Mouse (Mus musculus) megakaryocyte progenitor cell, adult 5-6 weeks (primary cell): Measurements from ENCODE around the gene Sebox. TPM values are rescaled to one million over a fixed set of nuclear protein-coding genes. Genes with fewer than 3 reads are reported as not detected.

Experiments used
- ATAC-seq: replicated peaks from 2 replicates; pipeline ENCODE4 v1.8.0; 2016; ENCODE audit warnings: mild to moderate bottlenecking, moderate TSS enrichment, inconsistent platforms; ENCODE audit not compliant: poor library complexity
- total RNA-seq, 2 experiments: library from RNA; stranded (forward) in 1 of 2; stranded (reverse) in 1 of 2; fragments of 157-497, 149-512 nt in 1 of 2; fragments of 200-1000 nt in 1 of 2; gene quantifications; 2 replicates each; pipeline versions ENCODE4 v1.2.3 to v1.2.4; 2015 to 2017

Sebox gene
- total RNA-seq, 2 experiments from 2014 or later: not detected

DNA sequence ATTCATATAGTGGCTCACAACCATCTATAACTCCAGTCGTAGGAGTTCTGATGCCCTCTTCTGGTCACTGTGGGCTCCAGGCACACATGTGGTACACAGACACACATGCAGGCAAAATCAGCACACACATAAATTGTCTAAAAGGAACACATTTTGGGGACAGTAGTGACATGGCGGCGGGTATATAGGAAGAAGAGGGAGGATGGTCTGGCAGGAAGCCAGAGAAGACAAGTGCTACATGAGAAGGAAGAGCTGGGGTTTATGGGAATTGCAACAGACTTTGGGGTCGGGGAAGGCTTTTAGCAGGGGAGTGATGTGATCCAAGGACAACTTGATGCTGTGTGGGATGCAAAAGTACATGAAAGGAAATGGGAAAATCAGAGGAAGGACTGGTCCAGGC lies 31.3 kb downstream of the Sebox start:
- ATAC-seq: no peak

DNA sequence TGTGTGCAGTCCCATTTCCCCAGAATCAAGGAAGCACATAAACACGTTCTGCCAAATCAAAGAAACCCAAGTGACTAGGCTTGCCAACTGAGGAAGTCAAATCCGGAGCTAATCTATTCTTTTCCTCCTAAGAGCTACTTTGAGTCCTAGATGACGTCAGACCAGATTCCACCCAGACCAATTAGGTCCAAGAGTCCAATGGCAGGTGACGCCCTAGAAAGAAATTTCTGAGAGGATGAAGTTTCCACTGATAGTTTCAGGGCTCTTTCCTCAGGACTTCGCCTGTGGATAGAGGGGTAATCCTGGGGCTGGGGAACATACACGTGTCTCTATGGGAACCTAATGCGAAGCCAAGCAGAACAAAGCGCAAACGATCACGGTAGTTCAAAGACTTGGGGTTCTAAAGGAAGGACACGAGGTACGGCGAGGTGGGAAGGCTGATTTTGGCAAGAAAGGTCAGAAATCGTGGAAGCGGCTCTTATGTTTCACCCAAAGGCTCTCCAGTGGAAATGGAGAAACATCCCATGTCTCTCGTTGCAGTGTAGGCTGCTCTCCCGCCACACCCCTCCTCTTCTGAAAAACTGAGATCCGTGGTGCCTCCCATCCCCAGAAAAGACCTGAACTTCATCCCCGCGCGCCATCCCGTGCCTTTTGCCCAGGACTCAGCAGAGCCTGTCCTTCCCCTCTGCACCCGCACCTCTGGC lies 32.3 kb downstream of the Sebox start:
- no peak; the same call in 1 of the 2 replicates for ATAC-seq

- peak; percentile 98 for ATAC-seq
Measured at GRCm38 (mm10) chr11:78536080-78536689, 32.9 kb downstream of the Sebox start, which contains the start of the genes Tnfaip1 and Ift20. TSS of gene Tnfaip1 (minus strand) at chr11:78536332. TSS of gene Ift20 (plus strand) at chr11:78536361.

DNA sequence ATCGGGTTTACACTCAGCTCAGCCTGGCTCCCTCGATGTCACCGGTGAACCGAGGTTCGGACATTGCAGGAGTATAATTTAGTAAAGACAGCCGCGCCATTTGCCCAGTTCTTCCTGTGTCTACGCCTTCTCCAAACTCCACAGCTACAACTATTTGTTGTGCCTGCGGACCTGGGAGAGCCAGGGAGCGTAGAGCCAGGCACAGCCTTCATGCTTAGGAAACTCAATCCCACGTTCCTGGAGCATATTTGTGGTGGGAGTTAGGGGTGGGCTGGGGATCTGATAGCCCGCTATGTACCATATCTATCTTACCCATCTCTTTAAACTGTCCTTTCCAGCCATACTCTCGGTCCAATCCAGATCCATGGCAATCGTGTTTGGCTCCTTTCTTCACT lies 33.4 kb downstream of the Sebox start:
- ATAC-seq: no peak

- ATAC-seq: no peak
Measured at GRCm38 (mm10) chr11:78540358-78540757, 37.1 kb downstream of the Sebox start.

DNA sequence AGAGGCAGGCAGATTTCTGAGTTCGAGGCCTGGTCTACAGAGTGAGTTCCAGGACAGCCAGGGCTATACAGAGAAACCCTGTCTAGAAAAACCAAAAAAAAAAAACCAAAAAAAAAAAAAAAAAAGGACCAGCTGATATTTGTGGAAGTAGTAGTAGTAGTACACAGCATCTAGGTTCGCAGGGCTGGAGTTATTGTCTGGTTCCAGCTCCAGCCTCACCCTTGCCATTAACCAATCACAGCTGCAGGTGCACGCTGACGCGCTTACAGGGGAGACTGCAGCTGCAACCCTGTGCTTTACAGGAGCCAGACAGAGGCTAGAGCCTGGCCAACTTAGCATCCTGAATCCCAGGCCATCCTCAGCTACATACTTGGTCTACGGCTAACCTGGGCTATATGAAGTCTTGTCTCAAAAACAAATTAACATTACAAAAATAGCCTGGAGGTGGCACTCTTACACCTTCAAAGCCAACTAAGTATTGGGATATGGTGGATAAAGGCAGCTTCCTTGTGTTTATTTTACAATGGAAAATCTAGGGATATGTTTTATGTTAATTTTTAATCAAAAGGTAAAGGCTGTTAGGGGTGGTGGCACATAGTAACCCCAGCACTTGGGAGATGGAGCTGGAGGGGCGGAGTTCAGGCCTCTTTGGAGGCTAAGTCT lies 41.3 kb downstream of the Sebox start:
- peak; percentile 44; the same call in 1 of the 2 replicates for ATAC-seq

GRCm38 (mm10) chr11:78545181-78545580 lies 41.9 kb downstream of the Sebox start:
- no peak for ATAC-seq

- ATAC-seq: no peak
Measured at GRCm38 (mm10) chr11:78547718-78548460, 44.6 kb downstream of the Sebox start.

- no peak for ATAC-seq
Measured at GRCm38 (mm10) chr11:78549491-78549987, 46.3 kb downstream of the Sebox start.

- ATAC-seq: peak; percentile 99
Measured at GRCm38 (mm10) chr11:78550168-78551058, 47.2 kb downstream of the Sebox start, which contains the start of gene Tmem97. TSS of gene Tmem97 (minus strand) at chr11:78550777.

DNA sequence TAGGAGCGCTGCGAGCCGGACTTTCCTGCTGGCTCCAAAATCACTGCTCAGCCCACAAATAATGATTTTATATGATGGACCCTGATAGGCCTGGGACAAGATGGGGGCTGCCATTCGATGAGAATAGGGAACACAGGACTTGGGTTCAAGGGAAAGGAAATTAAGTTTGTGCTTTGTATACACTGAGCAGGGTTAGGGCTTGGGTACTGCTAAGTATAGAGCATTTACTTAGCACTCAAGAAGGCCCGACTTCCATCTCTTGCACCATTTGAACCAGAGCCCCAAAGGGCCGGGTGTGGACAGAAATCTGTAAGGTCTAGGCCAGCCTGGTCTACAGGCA lies 47.8 kb downstream of the Sebox start:
- ATAC-seq: no peak

Other genes with a start within 250 kb of the Sebox start
- 49.4 and 56.6 TPM in 2 replicates for gene 2610507B11Rik, start 241.7 kb upstream of the Sebox start, total RNA-seq (2015)
- gene 2610507B11Rik, start 241.7 kb upstream of the Sebox start, total RNA-seq (2017): 71.2 and 71.5 TPM in 2 replicates
- gene BC030499, start 212.6 kb upstream of the Sebox start, total RNA-seq (2015): 0.22 and 0.30 TPM in 2 replicates
- 0.14 and 2.0 TPM in 2 replicates for gene BC030499, start 212.6 kb upstream of the Sebox start, total RNA-seq (2017)
- 27.0 and 30.0 TPM in 2 replicates for gene Spag5, start 201.9 kb upstream of the Sebox start, total RNA-seq (2015)
- 52.6 and 54.0 TPM in 2 replicates for gene Spag5, start 201.9 kb upstream of the Sebox start, total RNA-seq (2017)
- gene Aldoc, start 180.5 kb upstream of the Sebox start, total RNA-seq (2015): 0.15 and 1.0 TPM in 2 replicates
- gene Aldoc, start 180.5 kb upstream of the Sebox start, total RNA-seq (2017): 0.17 and 0.54 TPM in 2 replicates
- gene Pigs, start 175.0 kb upstream of the Sebox start, total RNA-seq (2015): 25.6 and 28.6 TPM in 2 replicates
- gene Pigs, start 175.0 kb upstream of the Sebox start, total RNA-seq (2017): 13.3 and 15.6 TPM in 2 replicates
- gene Unc119, start 160.0 kb upstream of the Sebox start, total RNA-seq (2015): 27.2 and 34.4 TPM in 2 replicates
- 25.7 and 29.2 TPM in 2 replicates for gene Unc119, start 160.0 kb upstream of the Sebox start, total RNA-seq (2017)
- gene Foxn1, start 116.9 kb upstream of the Sebox start, total RNA-seq (2015): not detected in 2 replicates
- gene Foxn1, start 116.9 kb upstream of the Sebox start, total RNA-seq (2017): not detected in 2 replicates
- 0.10 and 1.0 TPM in 2 replicates for gene Slc13a2, start 81.2 kb upstream of the Sebox start, total RNA-seq (2015)
- 0.04 and 0.44 TPM in 2 replicates for gene Slc13a2, start 81.2 kb upstream of the Sebox start, total RNA-seq (2017)
- gene Slc46a1, start 37.8 kb upstream of the Sebox start, total RNA-seq (2015): 2.4 and 2.7 TPM in 2 replicates
- 1.8 and 5.8 TPM in 2 replicates for gene Slc46a1, start 37.8 kb upstream of the Sebox start, total RNA-seq (2017)
- gene Sarm1, start 5.7 kb upstream of the Sebox start, total RNA-seq (2015): 0.17 and 0.24 TPM in 2 replicates
- 0.08 TPM in 1 of 2 replicates, not detected in the other for gene Sarm1, start 5.7 kb upstream of the Sebox start, total RNA-seq (2017)
- not detected in 2 replicates for gene Vtn, start 4.4 kb upstream of the Sebox start, total RNA-seq (2015)
- gene Vtn, start 4.4 kb upstream of the Sebox start, total RNA-seq (2017): not detected in 2 replicates
- 20.9 and 26.7 TPM in 2 replicates for gene Tmem199, start 8.7 kb downstream of the Sebox start, total RNA-seq (2015)
- 27.5 and 34.4 TPM in 2 replicates for gene Tmem199, start 8.7 kb downstream of the Sebox start, total RNA-seq (2017)
- gene Poldip2, start 8.7 kb downstream of the Sebox start, total RNA-seq (2015): 57.5 and 59.2 TPM in 2 replicates
- 59.2 and 77.8 TPM in 2 replicates for gene Poldip2, start 8.7 kb downstream of the Sebox start, total RNA-seq (2017)
- 8.9 and 9.3 TPM in 2 replicates for gene Tnfaip1, start 32.9 kb downstream of the Sebox start, total RNA-seq (2015)
- gene Tnfaip1, start 32.9 kb downstream of the Sebox start, total RNA-seq (2017): 4.2 and 5.5 TPM in 2 replicates
- gene Ift20, start 32.9 kb downstream of the Sebox start, total RNA-seq (2015): 112 and 130 TPM in 2 replicates
- gene Ift20, start 32.9 kb downstream of the Sebox start, total RNA-seq (2017): 158 and 160 TPM in 2 replicates
- 102 and 108 TPM in 2 replicates for gene Tmem97, start 47.3 kb downstream of the Sebox start, total RNA-seq (2015)
- gene Tmem97, start 47.3 kb downstream of the Sebox start, total RNA-seq (2017): 77.5 and 77.9 TPM in 2 replicates
- gene Nlk, start 193.9 kb downstream of the Sebox start, total RNA-seq (2015): 15.8 and 19.5 TPM in 2 replicates
- gene Nlk, start 193.9 kb downstream of the Sebox start, total RNA-seq (2017): 16.6 and 21.6 TPM in 2 replicates
- gene Ccnq, start 248.3 kb downstream of the Sebox start, total RNA-seq (2015): 36.4 and 39.5 TPM in 2 replicates
- 24.3 and 30.1 TPM in 2 replicates for gene Ccnq, start 248.3 kb downstream of the Sebox start, total RNA-seq (2017)